Mouse (Mus musculus): ENCODE data around the gene Pigu. TPM values are rescaled to one million over a fixed set of nuclear protein-coding genes. Genes with fewer than 3 reads are reported as not detected.
A peak's percentile ranks its signal among the peaks of the same experiment; 100 is the strongest.

Pigu gene
- polyA plus RNA-seq, 1 experiment from 2014 or later = 41.0 TPM

GRCm38 (mm10) chr2:155285744-155286143 lies 71.5 kb downstream of the Pigu start:
- Histone ChIP-seq H3K9me3 (no peaks in the 10 kb centered on the region), H3K4me2 (no peak overlapping the region), H3K9ac (replicated peaks) (no peak overlapping the region), H3K36me3 (peaks cover 48% of the 10 kb centered on the region), H3K4me1 (replicated peaks) (no peaks in the 10 kb centered on the region), H3K27ac (no peak overlapping the region), H3K27me3 (no peaks in the 10 kb centered on the region), H3K4me3 (replicated peaks) (no peak overlapping the region)
- no peak for ATAC-seq (ENCODE audit: insufficient number of reproducible peaks, insufficient read depth, low FRiP score, low TSS enrichment, low read depth)
- 83% methylated on average over 6 of the region's 6 CpGs for WGBS

- no peak overlapping the region for H3K9ac ChIP-seq (replicated peaks)
- H3K9me3 ChIP-seq = no peaks in the 10 kb centered on the region
- no peak overlapping the region for H3K27ac ChIP-seq
- no peaks in the 10 kb centered on the region for H3K27me3 ChIP-seq
- H3K36me3 ChIP-seq = peaks cover 42% of the 10 kb centered on the region
- no peak overlapping the region for H3K4me3 ChIP-seq (replicated peaks)
- H3K4me1 ChIP-seq (replicated peaks) = no peaks in the 10 kb centered on the region
- no peak overlapping the region for H3K4me2 ChIP-seq
- 84% methylated on average over 7 of the region's 7 CpGs for WGBS
- ATAC-seq (ENCODE audit: insufficient number of reproducible peaks, insufficient read depth, low FRiP score, low TSS enrichment, low read depth) = no peak
These were observed 72.6 kb downstream of the Pigu start for GRCm38 (mm10) chr2:155284647-155285046.

- H3K27me3 ChIP-seq = no peaks in the 10 kb centered on the region
- H3K9me3 ChIP-seq = no peaks in the 10 kb centered on the region
- no peak overlapping the region for H3K9ac ChIP-seq (replicated peaks)
- H3K4me1 ChIP-seq (replicated peaks) = no peaks in the 10 kb centered on the region
- no peak overlapping the region for H3K4me2 ChIP-seq
- no peak for ATAC-seq (ENCODE audit: insufficient number of reproducible peaks, insufficient read depth, low FRiP score, low TSS enrichment, low read depth)
- H3K4me3 ChIP-seq (replicated peaks) = no peak overlapping the region
- no peak overlapping the region for H3K27ac ChIP-seq
- WGBS = 86% methylated on average over 4 of the region's 4 CpGs
- H3K36me3 ChIP-seq = peaks cover 43% of the 10 kb centered on the region
These were observed 73.4 kb downstream of the Pigu start for GRCm38 (mm10) chr2:155283793-155284192.

GRCm38 (mm10) chr2:155280116-155280515 lies 77.1 kb downstream of the Pigu start:
- no peaks in the 10 kb centered on the region for H3K9me3 ChIP-seq
- peaks cover 51% of the 10 kb centered on the region for H3K36me3 ChIP-seq
- no peak for ATAC-seq (ENCODE audit: insufficient number of reproducible peaks, insufficient read depth, low FRiP score, low TSS enrichment, low read depth)
- H3K4me2 ChIP-seq = no peak overlapping the region
- peaks cover 15% of the 10 kb centered on the region for H3K4me1 ChIP-seq (replicated peaks)
- no peak overlapping the region for H3K27ac ChIP-seq
- WGBS = 67% methylated on average over 2 of the region's 2 CpGs
- no peak overlapping the region for H3K4me3 ChIP-seq (replicated peaks)
- no peaks in the 10 kb centered on the region for H3K27me3 ChIP-seq
- no peak overlapping the region for H3K9ac ChIP-seq (replicated peaks)

- peaks cover 42% of the 10 kb centered on the region for H3K36me3 ChIP-seq
- H3K9ac ChIP-seq (replicated peaks) = no peak overlapping the region
- no peaks in the 10 kb centered on the region for H3K9me3 ChIP-seq
- no peak overlapping the region for H3K27ac ChIP-seq
- no peak overlapping the region for H3K4me3 ChIP-seq (replicated peaks)
- no peak for ATAC-seq (ENCODE audit: insufficient number of reproducible peaks, insufficient read depth, low FRiP score, low TSS enrichment, low read depth)
- H3K27me3 ChIP-seq = no peaks in the 10 kb centered on the region
- WGBS = 91% methylated on average over 4 of the region's 4 CpGs
- H3K4me2 ChIP-seq = no peak overlapping the region
- peaks cover 15% of the 10 kb centered on the region for H3K4me1 ChIP-seq (replicated peaks)
These were observed 78.1 kb downstream of the Pigu start for GRCm38 (mm10) chr2:155279163-155279562.

GRCm38 (mm10) chr2:155278361-155278760 lies 78.9 kb downstream of the Pigu start:
- no peak overlapping the region for H3K4me2 ChIP-seq
- H3K9me3 ChIP-seq = no peaks in the 10 kb centered on the region
- 88% methylated on average over 7 of the region's 7 CpGs for WGBS
- no peak overlapping the region for H3K27ac ChIP-seq
- peaks cover 15% of the 10 kb centered on the region for H3K4me1 ChIP-seq (replicated peaks)
- H3K27me3 ChIP-seq = no peaks in the 10 kb centered on the region
- peaks cover 34% of the 10 kb centered on the region for H3K36me3 ChIP-seq
- H3K4me3 ChIP-seq (replicated peaks) = no peak overlapping the region
- H3K9ac ChIP-seq (replicated peaks) = no peak overlapping the region
- ATAC-seq (ENCODE audit: insufficient number of reproducible peaks, insufficient read depth, low FRiP score, low TSS enrichment, low read depth) = no peak

GRCm38 (mm10) chr2:155277721-155278120 lies 79.5 kb downstream of the Pigu start:
- H3K4me3 ChIP-seq (replicated peaks) = peak overlapping the region; percentile 92
- H3K4me2 ChIP-seq = peak overlapping the region; percentile 71
- H3K27me3 ChIP-seq = no peaks in the 10 kb centered on the region
- H3K9ac ChIP-seq (replicated peaks) = no peak overlapping the region
- peaks cover 34% of the 10 kb centered on the region for H3K36me3 ChIP-seq
- H3K9me3 ChIP-seq = no peaks in the 10 kb centered on the region
- no peak for ATAC-seq (ENCODE audit: insufficient number of reproducible peaks, insufficient read depth, low FRiP score, low TSS enrichment, low read depth)
- 88% methylated on average over 2 of the region's 2 CpGs for WGBS
- H3K4me1 ChIP-seq (replicated peaks) = peaks cover 15% of the 10 kb centered on the region
- no peak overlapping the region for H3K27ac ChIP-seq

- Histone ChIP-seq H3K4me2 (peak overlapping the region; percentile 71), H3K4me1 (replicated peaks) (peaks cover 15% of the 10 kb centered on the region), H3K9me3 (no peaks in the 10 kb centered on the region), H3K27me3 (no peaks in the 10 kb centered on the region), H3K4me3 (replicated peaks) (peak overlapping the region; percentile 92), H3K9ac (replicated peaks) (peak overlapping the region; percentile 85), H3K27ac (peak overlapping the region; percentile 84), H3K36me3 (peaks cover 31% of the 10 kb centered on the region)
- ATAC-seq (ENCODE audit: insufficient number of reproducible peaks, insufficient read depth, low FRiP score, low TSS enrichment, low read depth) = peak; percentile 80
- WGBS = under 1% methylated on average over 38 of the region's 49 CpGs
These were observed 80.5 kb downstream of the Pigu start for GRCm38 (mm10) chr2:155276621-155277175.

- peaks cover 27% of the 10 kb centered on the region for H3K36me3 ChIP-seq
- WGBS = under 1% methylated on average over 47 of the region's 47 CpGs
- H3K9ac ChIP-seq (replicated peaks) = peak within 1 kb of the TSS; percentile 85
- H3K27ac ChIP-seq = peak within 1 kb of the TSS; percentile 84
- no peaks in the 10 kb centered on the region for H3K9me3 ChIP-seq
- peaks cover 15% of the 10 kb centered on the region for H3K4me1 ChIP-seq (replicated peaks)
- no peaks in the 10 kb centered on the region for H3K27me3 ChIP-seq
- peak within 1 kb of the TSS; percentile 92 for H3K4me3 ChIP-seq (replicated peaks)
- ATAC-seq (ENCODE audit: insufficient number of reproducible peaks, insufficient read depth, low FRiP score, low TSS enrichment, low read depth) = peak; percentile 83
- peak within 1 kb of the TSS; percentile 71 for H3K4me2 ChIP-seq
These were observed 81.0 kb downstream of the Pigu start, which contains the start of gene Map1lc3a for GRCm38 (mm10) chr2:155276195-155276594. Map1lc3a (plus strand) TSS chr2:155276297.

GRCm38 (mm10) chr2:155273603-155274002 lies 83.6 kb downstream of the Pigu start:
- ATAC-seq (ENCODE audit: insufficient number of reproducible peaks, insufficient read depth, low FRiP score, low TSS enrichment, low read depth) = no peak
- Histone ChIP-seq H3K27me3 (no peaks in the 10 kb centered on the region), H3K4me2 (no peak overlapping the region), H3K9ac (replicated peaks) (no peak overlapping the region), H3K9me3 (no peaks in the 10 kb centered on the region), H3K27ac (no peak overlapping the region), H3K4me3 (replicated peaks) (no peak overlapping the region), H3K36me3 (peaks cover 13% of the 10 kb centered on the region), H3K4me1 (replicated peaks) (peaks cover 15% of the 10 kb centered on the region)
- 87% methylated on average over 8 of the region's 8 CpGs for WGBS

- no peak overlapping the region for H3K4me2 ChIP-seq
- 0 out of 2 replicates have a peak, but pooled peaks cover 3% of the 10 kb centered on the region for H3K36me3 ChIP-seq
- 74% methylated on average over 10 of the region's 10 CpGs for WGBS
- H3K4me3 ChIP-seq (replicated peaks) = no peak overlapping the region
- no peak overlapping the region for H3K27ac ChIP-seq
- no peaks in the 10 kb centered on the region for H3K9me3 ChIP-seq
- no peak overlapping the region for H3K9ac ChIP-seq (replicated peaks)
- H3K27me3 ChIP-seq = no peaks in the 10 kb centered on the region
- ATAC-seq (ENCODE audit: insufficient number of reproducible peaks, insufficient read depth, low FRiP score, low TSS enrichment, low read depth) = no peak
- peaks cover 15% of the 10 kb centered on the region for H3K4me1 ChIP-seq (replicated peaks)
These were observed 84.6 kb downstream of the Pigu start for GRCm38 (mm10) chr2:155272396-155273170.

All from limb, embryonic 12.5 days (tissue).